Mouse (Mus musculus) CD8-positive naive resting alpha-beta T cell, adult 2 months (primary cell): ENCODE results near the gene Accsl.

Experiments used
- DNase-seq, 2 experiments: peaks; one replicate each; pipeline ENCODE4 v3.0.0; 2022; ENCODE audit warnings: low read depth in 2 of 2, low spot score in 2 of 2

Accsl gene

GRCm38 (mm10) chr2:93877005-93877404, 8.0 kb upstream of the Accsl start:
- DNase-seq, result no peak

- DNase-seq, result no peak
Observed at GRCm38 (mm10) chr2:93874606-93875005, 5.6 kb upstream of the Accsl start.

- no peak for DNase-seq
Observed at GRCm38 (mm10) chr2:93874227-93874514, 5.2 kb upstream of the Accsl start.

- no peak for DNase-seq
Observed at GRCm38 (mm10) chr2:93873449-93874226, 4.7 kb upstream of the Accsl start.

- no peak for DNase-seq
Observed at GRCm38 (mm10) chr2:93872257-93872656, 3.3 kb upstream of the Accsl start.

GRCm38 (mm10) chr2:93871411-93871925, 2.5 kb upstream of the Accsl start:
- DNase-seq, result no peak

- peak in 1 of 2 experiments; percentile 11 for DNase-seq
Observed at GRCm38 (mm10) chr2:93870842-93871241, 1.9 kb upstream of the Accsl start.

GRCm38 (mm10) chr2:93868566-93868965, 391 bp downstream of the Accsl start:
- no peak for DNase-seq

GRCm38 (mm10) chr2:93863229-93863628, 5.7 kb downstream of the Accsl start:
- no peak for DNase-seq

- no peak for DNase-seq
Observed at GRCm38 (mm10) chr2:93858845-93859244, 10.1 kb downstream of the Accsl start.

- DNase-seq, result no peak
Observed at GRCm38 (mm10) chr2:93851303-93851702, 17.7 kb downstream of the Accsl start.

- DNase-seq, result peak; percentile 6 to 14
Observed at GRCm38 (mm10) chr2:93850317-93850944, 18.5 kb downstream of the Accsl start.

- DNase-seq, result peak; percentile 38 to 42
Observed at GRCm38 (mm10) chr2:93849505-93850089, 19.4 kb downstream of the Accsl start, which contains the start of gene Accs. Gene Accs, minus strand, starts transcription at chr2:93849943.

- no peak for DNase-seq
Observed at GRCm38 (mm10) chr2:93841349-93841748, 27.6 kb downstream of the Accsl start.

GRCm38 (mm10) chr2:93840109-93840508, 28.8 kb downstream of the Accsl start:
- no peak for DNase-seq

GRCm38 (mm10) chr2:93838931-93839330, 30.0 kb downstream of the Accsl start:
- no peak for DNase-seq

GRCm38 (mm10) chr2:93836232-93836785, 32.6 kb downstream of the Accsl start:
- DNase-seq, result no peak

- no peak for DNase-seq
Observed at GRCm38 (mm10) chr2:93835596-93835995, 33.4 kb downstream of the Accsl start.

- DNase-seq, result peak; percentile 73 to 84
Observed at GRCm38 (mm10) chr2:93823519-93823918, 45.4 kb downstream of the Accsl start.

- peak; percentile 90 to 92 for DNase-seq
Observed at GRCm38 (mm10) chr2:93822045-93822749, 46.8 kb downstream of the Accsl start, which contains the start of gene Ext2. Gene Ext2, minus strand, starts transcription at chr2:93822568.

GRCm38 (mm10) chr2:93817791-93818190, 51.2 kb downstream of the Accsl start:
- no peak for DNase-seq
